Mouse (Mus musculus): ENCODE measurements around the gene Hmgcs2.

DNA sequence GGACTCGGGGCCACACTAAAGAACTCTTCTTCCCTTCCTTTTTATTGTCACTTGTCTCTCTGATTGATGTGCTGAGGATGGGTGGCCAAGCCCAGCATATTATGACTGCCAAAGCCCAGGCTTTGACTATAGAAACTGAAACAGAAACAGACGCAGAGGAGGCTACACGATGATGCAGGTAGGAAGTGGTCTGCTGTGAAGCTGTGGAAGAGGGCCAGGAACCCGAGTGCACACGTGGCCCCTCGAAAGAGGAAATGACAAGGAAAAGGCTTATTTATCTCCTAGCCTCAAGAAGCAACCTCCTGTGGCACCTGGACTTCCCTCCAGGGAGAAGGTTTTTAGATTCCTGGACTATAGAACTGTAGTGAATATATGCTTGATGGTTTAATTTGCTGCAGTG lies 67.9 kb downstream of the Hmgcs2 start:
- no peak for TF ChIP-seq CTCF (IDR thresholded peaks at IDR 0.05; ENCODE audit: extremely low read depth, insufficient read depth, insufficient read length, insufficient replicate concordance)
- TF ChIP-seq POLR2A (IDR thresholded peaks at IDR 0.05; ENCODE audit: low read depth, low read length) = no peak

Measured in spleen, adult 2 months (tissue).